Mouse (Mus musculus) liver, adult 2 months (tissue): Measurements from ENCODE around the gene Gstz1.

Experiments
- CTCF ChIP-seq: fragments of 200-500 bp; IDR thresholded peaks from 2 replicates; pipeline ENCODE4 v1.5.1; 2011; ENCODE audit warnings: low read depth, low read length, control low read depth
- POLR2A ChIP-seq: fragments of 200-500 bp; IDR thresholded peaks from 2 replicates; pipeline ENCODE4 v1.6.1; 2011; ENCODE audit warnings: low read length, control low read depth; ENCODE audit not compliant: insufficient read depth; ENCODE audit errors: extremely low read depth

GRCm38 (mm10) chr12:87131181-87131580, 15.8 kb upstream of the Gstz1 start:
- TF ChIP-seq POLR2A (no peak), CTCF (no peak)
